Mouse (Mus musculus) lung, postnatal 14 days (tissue): Measurements from ENCODE around the gene Cmtm8.

Source experiments
- DNase-seq: peaks from one replicate; pipeline ENCODE4 v3.0.0; 2021

Cmtm8 gene

DNA sequence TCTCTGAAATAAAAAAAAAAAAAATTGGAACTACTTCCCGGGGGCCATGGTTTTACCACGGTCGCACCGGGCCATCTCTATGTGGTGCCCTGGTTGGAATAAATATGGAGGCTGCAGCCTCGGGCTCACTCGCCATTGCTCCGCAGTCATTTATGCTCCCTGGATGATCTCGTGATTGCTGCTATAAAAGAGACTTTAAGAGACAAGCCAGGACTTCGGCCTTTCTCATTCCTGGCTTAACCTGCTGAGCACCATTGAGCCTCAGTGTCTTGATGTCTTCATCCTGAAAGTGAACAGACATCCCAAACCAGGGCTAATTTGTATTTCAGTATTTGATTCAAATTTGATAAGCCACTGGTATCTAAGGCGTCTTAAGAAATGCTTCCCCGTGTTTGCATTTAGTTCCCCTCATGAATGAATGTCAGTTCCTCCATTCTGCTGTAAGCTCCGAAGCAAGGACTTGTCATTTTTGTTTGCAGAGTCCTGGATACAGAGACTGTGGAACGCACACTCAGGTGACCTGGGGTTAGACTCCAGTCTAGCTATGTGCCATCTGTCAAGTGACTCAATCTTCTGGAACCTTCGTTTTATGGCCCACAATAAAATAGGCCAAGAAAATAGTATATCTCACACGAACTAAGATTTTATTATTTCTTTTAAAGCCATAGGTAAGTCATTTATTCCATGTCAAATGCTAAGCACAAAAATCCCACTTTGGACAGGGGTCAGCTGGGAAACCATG, 22.2 kb downstream of the Cmtm8 start:
- no peak for DNase-seq

DNA sequence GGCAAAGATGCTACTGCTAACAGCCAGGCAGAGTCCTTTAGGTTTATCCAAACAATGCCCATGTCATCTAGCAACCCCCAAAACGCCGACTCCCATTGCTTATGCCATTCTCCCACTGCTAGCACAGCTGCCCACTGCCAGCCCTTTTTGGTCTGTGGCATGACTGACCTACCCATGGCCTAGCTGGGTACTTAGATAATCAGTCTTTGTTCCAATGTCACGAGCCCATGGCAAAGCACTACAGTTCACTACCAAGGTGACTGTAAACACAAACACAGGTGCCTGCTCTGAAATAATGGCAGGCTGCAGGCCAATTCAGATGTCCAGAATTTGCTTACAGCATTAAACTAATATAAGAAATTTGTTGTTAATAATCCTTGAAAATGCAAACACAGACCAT, 25.0 kb downstream of the Cmtm8 start:
- DNase-seq: no peak

DNA sequence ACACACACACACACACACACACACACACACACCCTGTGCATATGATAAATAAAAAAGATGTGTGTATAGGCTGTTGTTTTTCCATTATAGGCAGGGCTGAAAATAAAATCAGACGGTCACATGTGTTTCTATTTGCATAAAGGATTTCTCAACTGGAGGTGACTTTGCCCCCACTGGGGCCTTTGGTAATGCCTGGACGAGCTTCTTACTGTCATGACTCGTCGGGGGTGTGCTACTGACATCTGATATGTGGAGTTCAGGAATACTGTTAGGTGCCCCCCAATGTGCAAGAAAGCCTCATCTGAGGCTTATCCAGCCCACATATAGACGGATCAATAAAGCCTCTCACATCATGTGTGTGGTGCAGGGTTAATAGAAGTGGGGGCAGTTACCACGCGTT, 26.9 kb downstream of the Cmtm8 start:
- DNase-seq: no peak

DNA sequence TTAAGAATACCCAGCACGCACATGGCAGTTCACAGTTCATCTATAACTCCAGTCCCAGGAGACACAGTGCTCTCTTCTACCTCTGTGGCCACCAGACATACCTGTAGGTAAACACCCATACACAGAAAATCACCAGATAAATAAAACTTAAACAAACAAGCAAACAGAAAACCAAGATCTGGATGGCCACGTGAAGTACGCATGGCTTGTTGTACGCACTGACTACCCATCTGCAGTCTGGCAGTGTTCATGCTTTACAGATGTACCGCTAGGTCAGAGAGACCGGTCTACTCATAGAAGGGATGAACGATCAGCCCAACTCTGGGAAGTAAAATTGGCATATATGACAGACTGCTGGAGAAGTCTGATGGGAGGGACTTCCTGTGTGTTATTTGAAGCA, 27.8 kb downstream of the Cmtm8 start:
- DNase-seq: no peak

DNA sequence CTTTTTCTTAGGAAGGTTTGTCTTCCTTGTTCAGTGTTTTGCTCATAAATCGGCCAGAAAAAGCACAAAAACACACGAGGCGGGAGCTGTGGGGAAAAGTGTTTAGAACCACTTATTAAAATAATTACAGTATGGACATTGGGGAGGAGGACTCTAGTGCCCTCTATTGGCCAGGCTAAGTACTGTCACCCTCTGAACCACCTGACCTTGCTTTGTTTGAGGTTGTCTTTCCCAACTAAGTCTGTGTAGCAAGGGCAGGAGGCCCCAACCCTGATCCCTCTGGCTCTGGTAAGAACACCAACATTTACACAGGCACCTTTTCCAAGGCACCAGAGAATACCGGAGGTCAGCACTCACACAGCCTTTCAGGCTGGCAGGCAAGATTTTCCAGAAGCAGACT, 28.6 kb downstream of the Cmtm8 start:
- DNase-seq: peak; percentile 58

DNA sequence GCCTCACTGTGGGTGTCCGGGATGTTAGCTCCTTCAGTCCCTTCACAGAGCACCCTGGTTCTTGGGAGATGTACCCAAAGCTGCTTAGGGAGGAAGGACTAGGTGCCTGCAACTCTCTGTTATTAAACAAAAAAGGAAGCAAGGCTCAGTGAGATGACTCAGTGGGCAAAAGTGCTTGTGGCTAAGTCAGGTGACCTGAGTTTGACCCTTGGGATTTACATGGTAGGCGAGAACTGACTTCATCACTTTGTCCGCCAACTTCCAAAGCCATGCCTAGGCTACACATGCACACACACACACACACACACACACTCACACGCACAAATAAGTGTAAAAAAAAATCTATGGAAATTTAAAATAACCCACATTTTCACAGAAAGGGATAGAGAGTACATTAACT, 32.0 kb downstream of the Cmtm8 start:
- DNase-seq: no peak

DNA sequence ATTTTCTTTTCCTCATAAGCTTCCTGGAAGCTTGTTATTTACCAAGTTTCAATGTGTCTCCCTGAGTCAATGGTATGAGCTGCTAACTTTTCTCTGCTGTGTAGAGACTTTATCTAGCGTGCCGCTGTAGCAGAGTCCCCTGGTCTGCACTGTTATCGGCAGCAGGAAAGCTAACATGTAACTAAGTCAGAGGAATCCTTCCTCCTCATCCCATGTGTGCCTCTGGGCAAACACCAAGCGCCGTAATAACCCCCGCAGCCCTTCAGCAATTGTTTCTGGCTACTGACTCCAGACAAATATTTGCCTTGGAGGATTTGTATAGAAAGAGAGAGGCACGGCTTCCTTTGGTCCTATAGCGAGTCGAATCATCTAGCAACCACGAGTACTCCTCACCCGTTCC, 33.1 kb downstream of the Cmtm8 start:
- DNase-seq: no peak

DNA sequence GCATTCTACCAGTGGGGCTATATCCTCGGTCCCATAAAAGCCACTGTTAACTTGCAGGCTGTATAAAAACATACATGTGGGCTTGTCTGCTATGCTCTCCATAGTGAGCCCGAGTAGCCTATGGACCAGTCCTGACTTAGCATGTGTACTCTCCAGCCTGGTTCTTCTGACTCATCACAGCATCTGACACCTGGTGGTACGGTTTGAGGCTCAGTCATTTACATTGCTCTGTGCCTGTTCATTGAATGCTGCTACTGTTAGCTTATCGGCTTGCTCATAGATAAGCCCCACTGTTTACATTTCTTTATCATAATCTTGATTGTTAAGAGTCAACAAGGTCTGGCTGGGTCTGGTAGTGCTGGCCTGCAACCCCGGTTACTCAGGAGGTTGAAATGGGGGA, 35.3 kb downstream of the Cmtm8 start:
- DNase-seq: no peak

DNA sequence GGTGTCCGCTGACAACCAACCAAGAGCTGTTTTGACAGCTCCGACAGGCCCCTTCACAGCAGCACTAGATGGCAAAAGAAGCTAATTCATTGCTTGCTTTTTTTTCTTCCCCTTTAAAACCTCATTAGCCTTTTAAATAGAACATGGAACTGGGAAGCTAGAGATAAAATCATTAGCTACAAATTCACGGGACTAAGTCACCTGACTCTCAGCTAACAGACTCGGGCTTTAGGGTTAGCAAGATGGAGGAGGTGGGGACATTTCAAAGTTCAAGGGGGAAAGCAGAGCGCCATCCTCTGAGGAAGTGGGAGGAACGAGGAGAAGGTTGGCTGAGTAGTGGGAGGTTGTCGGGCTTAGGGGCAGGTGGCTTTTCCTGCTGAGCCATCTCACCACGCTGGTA, 36.7 kb downstream of the Cmtm8 start:
- DNase-seq: no peak

DNA sequence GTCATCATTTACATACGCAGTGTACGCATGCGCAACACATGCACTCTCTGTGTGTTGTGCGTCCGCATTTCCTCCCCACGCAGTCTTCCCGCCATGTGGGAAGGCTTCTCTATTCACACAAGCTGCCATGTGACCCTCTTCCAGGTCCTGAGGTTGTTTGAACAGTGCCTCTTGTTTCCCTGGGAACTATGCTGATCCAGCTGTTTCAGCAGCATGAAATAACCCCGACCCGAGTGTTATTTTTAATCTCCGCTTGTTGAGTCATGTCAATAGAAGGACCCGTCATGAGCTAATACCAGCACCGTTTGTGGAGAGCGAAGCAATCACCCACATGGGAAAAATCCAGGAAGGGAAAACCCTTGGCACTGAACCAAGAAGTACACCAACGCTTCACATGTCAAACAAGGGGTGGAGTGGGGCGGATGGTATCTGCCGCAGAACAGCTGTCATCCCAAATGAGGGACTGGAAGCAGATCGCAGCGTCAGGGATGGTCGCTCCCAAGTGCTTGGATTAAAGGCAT, 38.7 kb downstream of the Cmtm8 start:
- peak; percentile 43 for DNase-seq

DNA sequence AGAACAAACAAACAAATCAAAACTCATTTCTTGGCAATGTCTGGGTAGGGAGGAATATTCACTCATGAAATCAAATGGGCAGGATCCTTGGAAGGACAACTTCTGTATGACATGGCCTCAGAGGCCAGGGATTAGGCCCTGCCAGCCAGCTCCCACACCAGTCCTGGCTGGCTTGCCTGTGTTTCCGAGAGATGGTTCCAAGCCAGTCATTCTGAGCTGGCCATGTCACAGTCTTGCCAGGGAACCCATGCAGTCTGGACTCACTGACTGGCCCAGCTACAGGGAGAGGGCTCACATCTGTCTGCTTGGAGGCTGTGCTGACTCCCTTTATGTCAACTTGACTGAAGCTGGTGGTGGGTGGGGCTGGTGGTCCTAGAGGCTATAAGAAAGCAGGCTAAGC, 41.8 kb downstream of the Cmtm8 start:
- DNase-seq: no peak

DNA sequence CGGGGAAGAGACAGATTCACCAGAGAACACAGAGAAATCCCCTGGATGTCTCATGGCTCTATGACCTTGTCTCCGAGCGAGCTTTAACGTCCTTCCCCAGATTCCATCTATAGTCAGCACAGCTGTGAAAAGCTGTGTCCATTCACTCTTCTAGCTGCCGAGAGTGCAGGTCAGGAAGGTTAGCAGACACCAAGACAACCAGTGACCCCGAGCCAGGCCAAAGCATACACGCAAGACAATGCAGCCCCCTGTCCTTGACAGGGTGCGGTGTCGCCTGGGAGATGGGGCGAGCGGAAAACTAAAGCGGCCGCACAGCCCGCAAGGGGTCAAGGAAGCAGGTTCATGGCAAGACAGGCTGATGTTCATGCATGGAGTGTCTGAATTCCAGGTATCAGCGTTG, 42.7 kb downstream of the Cmtm8 start:
- no peak for DNase-seq

DNA sequence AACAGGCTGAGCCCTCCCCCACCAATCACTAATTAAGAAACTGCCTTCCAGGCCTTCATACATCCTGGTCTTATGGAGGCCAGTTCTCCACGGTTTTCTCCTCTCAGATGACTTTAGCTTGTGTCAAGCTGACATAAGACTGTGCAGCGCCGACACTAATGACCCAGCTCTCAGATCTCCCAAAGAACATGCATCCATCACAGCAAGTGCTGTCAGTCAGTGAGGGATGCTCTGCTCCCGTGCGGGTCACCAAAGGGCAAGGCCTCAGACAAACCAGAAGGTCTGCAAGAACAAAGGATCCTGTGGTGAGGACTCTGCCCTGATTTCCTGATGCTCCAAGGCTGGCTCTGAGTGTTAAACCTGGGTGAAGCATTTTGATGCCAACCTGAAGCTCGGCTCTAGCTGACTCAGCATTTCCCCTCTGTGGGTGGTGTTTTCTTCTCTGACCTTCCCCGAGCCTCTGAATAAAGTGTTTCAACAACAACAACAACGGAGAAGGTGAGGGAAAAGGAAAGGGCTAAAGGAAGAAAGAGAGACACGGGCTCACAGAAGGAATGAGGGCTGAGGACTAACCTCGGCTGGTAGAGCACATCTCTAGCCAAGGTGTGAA, 44.4 kb downstream of the Cmtm8 start:
- no peak for DNase-seq

DNA sequence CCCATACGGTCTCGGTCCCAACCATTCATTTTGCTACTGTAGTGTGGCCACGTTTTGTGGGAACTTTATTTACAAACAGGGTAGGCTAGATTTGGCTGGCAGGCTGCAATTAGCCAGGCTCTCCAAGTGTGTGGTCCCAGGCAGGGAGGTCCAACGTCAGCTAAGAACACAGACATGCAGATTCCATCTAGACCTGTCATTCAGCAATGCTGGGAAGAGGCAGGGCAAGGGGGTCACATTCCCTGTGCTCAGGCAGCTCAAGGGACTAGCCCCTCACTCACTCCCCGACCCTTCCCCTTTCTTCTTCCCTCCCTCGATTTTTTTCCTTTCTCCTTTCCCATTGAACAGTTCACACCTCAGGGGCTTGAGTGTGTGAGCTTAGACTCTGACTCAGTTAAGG, 45.1 kb downstream of the Cmtm8 start:
- DNase-seq: no peak

DNA sequence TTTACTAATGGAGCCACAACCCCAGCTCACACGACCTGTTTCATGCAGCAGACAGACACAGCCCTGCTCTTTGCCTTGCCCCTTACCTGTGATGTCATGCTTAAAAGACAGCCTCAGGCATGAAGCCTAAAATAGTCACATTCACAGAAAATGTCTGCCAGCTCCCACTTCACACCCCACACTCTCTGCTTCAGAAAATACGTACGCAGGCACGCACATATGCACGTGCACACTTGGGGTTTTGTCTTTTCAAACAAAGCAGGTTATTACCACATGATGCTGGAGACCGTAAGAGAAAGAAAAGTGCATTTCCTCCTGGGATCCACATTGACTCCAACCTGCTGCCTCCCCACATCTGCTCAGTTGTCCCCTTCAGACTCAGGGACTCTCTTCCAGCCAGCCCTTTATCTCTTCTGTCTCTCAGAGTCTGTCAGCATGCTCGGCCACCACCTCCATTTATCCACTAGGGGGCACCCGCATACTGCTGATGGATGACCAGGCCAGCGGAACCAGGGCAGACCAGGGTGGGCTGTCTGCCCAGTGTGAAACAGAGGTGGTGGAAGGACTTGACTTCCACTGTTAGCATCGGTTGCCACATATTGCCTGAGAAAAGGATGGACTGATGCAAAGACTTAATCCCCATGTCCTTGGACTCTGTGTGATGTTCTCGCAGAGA, 46.5 kb downstream of the Cmtm8 start:
- peak; percentile 89 for DNase-seq

DNA sequence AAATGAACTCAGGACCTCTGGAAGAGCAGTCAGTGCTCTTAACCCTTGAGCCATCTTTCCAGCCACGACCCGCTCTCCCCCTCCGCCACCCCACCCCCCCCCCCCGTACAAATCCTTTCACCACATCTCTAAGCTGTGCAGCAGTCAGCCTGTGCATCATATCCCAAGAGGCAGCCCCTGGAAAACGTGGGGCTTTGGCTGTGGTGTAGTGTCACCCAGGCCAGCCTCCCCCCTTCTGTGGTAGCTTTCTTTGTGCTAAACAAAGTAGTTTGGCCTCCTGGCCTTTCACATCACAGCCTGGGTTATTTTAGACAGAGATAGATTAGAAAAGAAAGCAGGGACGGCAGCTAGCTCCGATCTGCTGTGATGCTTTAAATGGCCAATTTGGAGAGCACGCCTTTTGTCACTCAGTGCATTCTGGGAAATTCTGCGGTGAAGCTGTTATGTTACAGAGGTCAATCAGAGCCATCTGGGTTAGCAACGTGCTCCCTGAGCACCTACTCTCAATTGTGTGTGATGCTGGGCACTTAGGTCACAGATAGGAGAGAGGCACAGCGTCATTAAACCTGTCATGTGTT, 47.4 kb downstream of the Cmtm8 start:
- no peak for DNase-seq

DNA sequence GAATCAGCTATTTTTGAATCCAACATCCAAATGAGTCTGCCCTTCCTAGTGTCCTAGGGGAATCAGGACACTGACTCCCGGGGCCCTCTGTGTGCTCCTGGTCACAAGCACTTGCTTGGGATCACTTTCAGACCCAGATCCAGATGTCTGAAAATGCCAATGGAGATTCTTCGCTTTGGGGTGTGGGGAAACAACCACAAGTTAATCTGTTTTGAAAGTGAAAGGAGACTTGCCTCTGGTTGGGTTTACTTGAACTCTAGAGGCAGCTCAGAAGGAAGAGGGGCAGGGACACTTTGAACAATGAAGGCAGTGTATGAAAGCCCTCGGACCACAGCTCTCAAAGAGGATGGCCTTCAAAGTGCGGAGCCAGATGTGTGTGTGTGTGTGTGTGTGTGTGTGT, 49.5 kb downstream of the Cmtm8 start:
- no peak for DNase-seq

DNA sequence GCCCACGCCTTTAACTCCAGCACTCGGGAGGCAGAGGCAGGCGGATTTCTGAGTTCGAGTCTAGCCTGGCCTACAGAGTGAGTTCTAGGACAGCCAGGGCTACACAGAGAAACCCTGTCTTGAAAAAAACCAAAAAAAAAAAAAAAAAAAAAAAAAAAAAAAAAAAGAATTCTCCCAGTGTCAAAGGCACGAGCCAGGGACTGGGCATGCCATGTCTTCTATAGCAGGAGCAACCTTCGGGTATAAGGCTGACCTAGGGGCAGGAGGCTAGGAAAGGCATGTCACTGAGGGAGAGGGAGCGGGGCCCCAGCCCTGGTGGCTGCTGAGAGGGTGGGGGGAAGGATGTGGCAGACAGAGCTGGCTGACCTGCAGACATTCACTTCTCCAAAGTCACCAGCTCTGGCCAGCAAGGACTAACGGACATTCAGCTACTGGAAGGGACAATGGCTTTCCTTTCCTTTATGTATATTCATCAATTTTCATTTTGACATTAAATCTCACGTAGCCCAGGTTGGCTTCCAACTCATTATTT, 50.1 kb downstream of the Cmtm8 start:
- no peak for DNase-seq

DNA sequence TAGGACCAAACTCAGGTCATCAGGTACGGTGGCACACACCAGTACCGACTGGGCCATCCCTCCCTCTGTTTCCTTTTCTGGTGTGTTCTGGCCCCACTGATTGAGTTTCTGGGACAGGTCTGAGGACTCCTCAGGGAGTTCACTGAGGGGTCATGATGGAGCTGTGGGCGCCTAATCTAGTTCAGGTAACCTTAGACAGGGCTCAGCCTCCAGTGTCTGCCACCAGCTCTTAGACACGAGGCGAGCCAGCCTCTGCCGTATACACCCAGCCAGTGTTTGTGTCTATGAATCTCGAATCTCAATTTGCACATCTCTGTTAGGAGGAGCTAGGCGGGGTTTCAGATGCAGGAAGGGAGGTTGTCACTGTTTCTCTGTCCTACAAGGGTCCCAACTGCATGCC, 54.0 kb downstream of the Cmtm8 start:
- no peak for DNase-seq

DNA sequence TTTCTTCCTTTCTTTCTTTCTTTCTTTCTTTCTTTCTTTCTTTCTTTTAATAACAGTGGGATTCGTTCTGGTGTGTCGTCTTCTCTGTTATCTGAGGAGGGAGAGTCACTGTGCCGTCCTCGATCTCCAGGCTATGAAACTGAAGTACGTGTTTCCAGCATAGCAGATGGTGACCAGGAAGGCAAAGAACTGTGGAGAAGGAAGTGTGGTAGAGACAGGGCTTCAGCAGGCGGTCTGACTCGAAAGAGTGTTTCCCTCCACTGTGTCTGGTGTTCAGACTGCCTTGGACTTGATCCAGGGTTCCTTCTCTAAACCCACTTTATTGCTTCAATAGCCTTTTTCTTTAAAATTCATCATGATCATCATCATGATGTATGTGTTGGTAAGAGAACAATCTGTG, 54.4 kb downstream of the Cmtm8 start:
- DNase-seq: no peak

DNA sequence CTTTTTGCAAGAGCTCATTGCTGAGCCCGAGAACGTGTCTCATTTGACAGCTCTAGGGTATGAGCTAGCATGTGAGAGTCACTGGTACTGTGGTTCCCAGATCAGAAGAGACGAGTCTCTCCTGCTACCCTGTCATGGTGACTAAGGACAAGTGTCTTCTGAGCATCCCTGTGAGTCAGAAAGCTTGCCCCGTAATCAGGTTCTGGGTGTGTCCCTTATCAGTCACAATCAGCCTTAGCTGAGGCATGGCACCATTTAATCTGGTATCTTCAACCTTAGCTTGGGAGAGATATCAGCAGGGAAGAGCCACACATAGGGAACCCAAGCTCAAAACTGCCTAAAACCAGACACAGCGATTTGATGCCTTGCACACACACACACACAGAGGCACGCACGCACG, 55.3 kb downstream of the Cmtm8 start:
- DNase-seq: no peak

DNA sequence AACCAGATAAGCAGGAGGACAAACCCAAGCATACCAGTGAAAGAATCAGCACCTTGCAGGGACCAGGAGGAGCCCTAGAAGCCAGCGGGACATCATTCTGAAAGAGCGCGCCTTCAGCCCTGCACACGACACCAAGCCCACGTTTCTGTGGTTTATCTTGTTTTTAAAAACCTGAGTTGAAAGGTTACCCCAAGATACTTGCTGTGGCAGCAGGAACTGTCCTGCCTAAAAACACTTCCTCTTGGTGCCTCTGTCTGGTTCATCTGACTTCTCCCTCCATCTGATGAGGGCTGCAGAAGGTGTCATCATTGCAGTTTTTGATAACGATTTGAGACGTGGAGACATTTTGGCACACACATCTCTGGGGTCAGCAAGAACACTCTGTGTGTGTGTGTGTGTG, 56.2 kb downstream of the Cmtm8 start:
- no peak for DNase-seq

DNA sequence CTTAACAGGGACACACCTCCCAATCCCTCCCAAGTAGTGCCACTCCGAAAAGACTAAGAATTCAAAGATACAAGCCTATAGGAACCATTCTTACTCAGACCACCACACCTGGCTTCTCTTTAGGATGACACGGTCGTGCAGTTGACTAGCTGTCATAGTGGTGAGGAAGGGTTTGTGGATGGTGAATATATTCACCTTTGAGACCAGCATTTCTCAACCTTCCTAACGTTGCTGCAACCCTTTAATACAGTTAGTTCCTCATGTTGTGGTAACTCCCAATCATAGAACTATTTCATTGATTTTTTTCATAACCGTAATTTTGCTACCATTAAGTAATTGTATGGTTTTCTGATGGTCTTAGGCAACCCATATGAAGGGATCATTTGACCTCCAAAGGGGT, 56.8 kb downstream of the Cmtm8 start:
- no peak for DNase-seq
